Comparison of ENCODE assay signal across 12 mouse cellular contexts in the genomic region with DNA sequence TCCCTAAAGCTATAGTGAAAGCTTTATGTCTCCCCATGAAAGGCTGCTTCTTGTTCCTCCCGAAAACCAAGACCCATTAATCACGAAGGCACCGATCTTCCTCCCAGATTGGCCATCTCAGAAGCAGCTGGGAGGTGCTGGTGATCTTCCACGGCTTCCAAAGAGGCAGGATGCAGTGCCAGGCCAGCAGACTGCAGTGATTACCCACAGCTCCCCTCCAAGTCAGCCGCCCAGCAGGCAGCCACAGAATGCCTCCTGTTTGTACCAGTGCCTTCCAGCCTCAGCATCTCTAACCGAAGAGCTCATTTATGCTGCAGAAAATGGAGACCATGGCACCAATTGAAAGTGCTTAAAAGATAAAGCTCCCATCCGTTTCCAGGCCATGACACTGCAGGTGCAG.
DNase-seq lines count a peak whose midpoint lies in the region; ATAC-seq and TF ChIP-seq lines count a peak whose summit lies in the region.
"Had no signal": no experiment of that assay in that cellular context is flagged by ENCODE, and none has a peak within 500 bp of the region (broad histone marks: within the 10 kb centered on the region; RNA-seq: fewer than 3 reads in every experiment).

No protein-coding gene starts in this region.

- no peak overlapping the region; the same call in 1 of the 2 replicates for H3K9ac ChIP-seq in hindbrain, postnatal 0 days (replicated peaks; ENCODE audit: low read length)
- H3K9ac ChIP-seq: heart, embryonic 13.5 days had no signal

- no peaks in the 10 kb centered on the region for H3K27me3 ChIP-seq in hindbrain, postnatal 0 days (ENCODE audit: insufficient read depth, low read length)
- H3K27me3 ChIP-seq: heart, embryonic 13.5 days had no signal

- ATAC-seq in hindbrain, postnatal 0 days, result peak; percentile 70; the same call in 1 of the 2 replicates

- H3K9me3 ChIP-seq in hindbrain, postnatal 0 days (ENCODE audit: low read length), result no peaks in the 10 kb centered on the region
- H3K9me3 ChIP-seq: heart, embryonic 13.5 days had no signal

- H3K4me1 ChIP-seq in hindbrain, postnatal 0 days (ENCODE audit: insufficient read depth, low read length), result peaks cover 17% of the 10 kb centered on the region; the same call in 1 of the 2 replicates

- peak; percentile 43 for DNase-seq in layer of hippocampus, adult 9-11 months
- no peak for DNase-seq in layer of hippocampus, adult 9-10 months (ENCODE audit: low spot score)
- peak; percentile 67 for DNase-seq in cerebellum, adult 11-12 months
- DNase-seq in cerebellum, adult 9-11 months, result peak; percentile 73
- DNase-seq in hindbrain, postnatal 0 days (ENCODE audit: low spot score), result peak; percentile 73
- DNase-seq in thymus, postnatal 14 days, result no peak
- DNase-seq in kidney, adult 8-10 months, result no peak
- DNase-seq: lung, postnatal 4 days; thymus, postnatal 25 days had no signal

- 28% methylated on average over 7 of the region's 7 CpGs for WGBS in hindbrain, postnatal 0 days

- 0 out of 2 replicates have a peak overlapping the region, but pooled peaks have one; percentile 7 for H3K4me2 ChIP-seq in hindbrain, postnatal 0 days (ENCODE audit: low read depth, low read length)
- H3K4me2 ChIP-seq: heart, embryonic 13.5 days; liver, embryonic 11.5 days had no signal

- peak; percentile 17 for TF ChIP-seq CTCF in hindbrain, postnatal 0 days (IDR thresholded peaks at IDR 0.05; ENCODE audit: low read depth)

- peak overlapping the region; percentile 76 for H3K27ac ChIP-seq in hindbrain, postnatal 0 days
- H3K27ac ChIP-seq: heart, embryonic 13.5 days had no signal

- no peaks in the 10 kb centered on the region for H3K36me3 ChIP-seq in hindbrain, postnatal 0 days (ENCODE audit: insufficient read depth, low read length)
- H3K36me3 ChIP-seq: heart, embryonic 13.5 days had no signal

- H3K4me3 ChIP-seq in hindbrain, postnatal 0 days (ENCODE audit: low read length), result no peak overlapping the region
- H3K4me3 ChIP-seq: heart, embryonic 13.5 days; myocyte had no signal

Comparison
In these comparisons a context has a peak if more than half of its experiments do, and no peak if none do; other contexts are left out.
1. DNase-seq: peak in layer of hippocampus, adult 9-11 months (single experiment), cerebellum, adult 11-12 months (single experiment), cerebellum, adult 9-11 months (single experiment) and hindbrain, postnatal 0 days (single experiment); none in layer of hippocampus, adult 9-10 months (single experiment), thymus, postnatal 14 days (single experiment) and kidney, adult 8-10 months (0 of 2).